Mouse (Mus musculus): ENCODE measurements around the gene Smad3. TPM values are rescaled to one million over a fixed set of nuclear protein-coding genes. Genes with fewer than 3 reads are reported as not detected.

Smad3 gene
- total RNA-seq, 2 experiments from 2014 or later: 12.6 to 16.7 TPM

DNA sequence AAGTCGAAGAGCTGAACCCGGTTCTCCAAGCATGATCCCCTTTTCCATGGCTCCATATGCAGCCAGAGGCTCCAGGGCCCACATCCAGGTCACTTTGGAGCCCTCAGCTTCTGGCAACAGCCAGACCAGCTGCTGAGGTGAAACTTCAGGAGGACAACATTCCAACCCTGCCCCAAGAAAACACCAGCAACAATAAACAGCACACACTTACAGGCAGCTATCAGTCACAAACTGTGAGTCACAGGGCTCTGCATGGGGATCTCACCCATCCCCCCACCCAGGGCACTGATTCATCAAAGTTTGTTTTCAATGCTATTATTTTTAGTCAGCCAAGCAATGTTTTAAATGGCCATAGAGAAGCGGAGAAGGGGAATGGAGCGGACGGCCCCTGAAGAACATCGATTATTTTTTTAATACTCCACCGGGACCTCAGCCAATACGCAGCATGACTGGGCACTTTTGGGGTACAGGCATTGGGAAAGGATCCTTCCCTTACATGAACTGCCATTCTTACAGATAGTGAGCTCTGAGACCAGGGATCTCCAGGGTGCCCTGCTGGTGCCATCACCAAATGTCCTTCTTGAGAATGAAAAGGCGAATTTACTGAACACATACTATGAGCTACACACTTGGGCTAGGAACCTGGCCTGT is 10.0 kb downstream of the Smad3 start:
- peak; percentile 33 for ATAC-seq (replicated peaks; ENCODE audit: poor library complexity)

DNA sequence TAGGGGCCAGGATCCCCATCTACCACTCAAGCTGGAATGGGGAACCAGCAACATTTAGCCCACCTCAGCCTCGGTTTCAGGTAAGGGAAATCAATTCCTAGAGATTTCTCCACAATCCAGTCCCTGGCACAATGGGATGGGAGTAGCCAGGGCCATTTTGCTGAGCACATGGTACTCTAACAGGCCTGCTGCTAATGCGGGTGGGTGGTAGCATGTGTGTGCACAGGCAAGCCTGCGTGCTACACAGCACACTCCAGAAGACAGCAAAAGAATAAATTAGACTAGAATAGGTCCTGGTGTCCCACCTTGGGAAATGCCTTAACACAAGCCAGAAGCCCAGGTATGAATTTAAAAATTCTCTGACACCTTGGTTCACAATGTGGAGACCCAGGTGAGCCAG is 10.8 kb downstream of the Smad3 start:
- ATAC-seq (replicated peaks; ENCODE audit: poor library complexity): no peak

DNA sequence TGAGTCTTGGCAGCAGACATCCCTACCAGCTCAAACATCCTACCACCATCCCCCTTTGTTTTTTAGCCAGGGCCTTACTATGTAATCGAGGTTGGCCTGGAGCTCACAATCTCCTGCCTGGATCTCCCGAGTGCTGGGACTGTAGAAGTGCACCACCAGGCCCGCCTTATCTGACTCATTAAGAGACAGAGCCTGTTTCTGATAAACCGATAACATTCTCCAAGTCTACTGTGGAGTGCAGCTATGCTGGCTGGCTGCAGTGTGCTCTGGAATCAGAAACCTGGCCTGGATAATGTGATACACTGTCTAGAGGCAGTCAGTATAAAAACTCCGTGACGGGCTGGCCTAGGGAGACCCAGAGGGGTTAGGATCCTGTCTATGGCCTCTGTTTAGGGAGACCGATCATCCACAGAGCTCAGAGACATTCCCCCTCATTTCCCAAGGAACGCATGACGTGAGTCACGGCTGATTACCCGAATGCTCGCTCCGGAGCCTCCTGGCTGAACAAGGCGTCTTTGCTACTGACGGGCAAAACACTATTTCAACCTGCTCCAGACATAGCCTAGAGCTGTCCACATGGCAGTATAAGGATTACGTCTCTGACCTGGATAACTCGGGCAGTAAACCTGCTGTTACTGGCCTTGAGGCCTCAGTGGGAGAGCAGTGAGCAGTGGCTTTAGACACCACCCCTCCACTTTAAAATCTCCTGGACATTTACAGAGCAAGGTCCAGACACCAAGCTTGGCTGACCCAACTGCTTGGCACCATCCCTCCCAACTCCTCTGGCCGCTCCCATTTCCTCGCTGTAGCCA is 11.8 kb downstream of the Smad3 start:
- ATAC-seq (replicated peaks; ENCODE audit: poor library complexity): 0 out of 2 replicates have a peak, but pooled peaks have one; percentile 15

DNA sequence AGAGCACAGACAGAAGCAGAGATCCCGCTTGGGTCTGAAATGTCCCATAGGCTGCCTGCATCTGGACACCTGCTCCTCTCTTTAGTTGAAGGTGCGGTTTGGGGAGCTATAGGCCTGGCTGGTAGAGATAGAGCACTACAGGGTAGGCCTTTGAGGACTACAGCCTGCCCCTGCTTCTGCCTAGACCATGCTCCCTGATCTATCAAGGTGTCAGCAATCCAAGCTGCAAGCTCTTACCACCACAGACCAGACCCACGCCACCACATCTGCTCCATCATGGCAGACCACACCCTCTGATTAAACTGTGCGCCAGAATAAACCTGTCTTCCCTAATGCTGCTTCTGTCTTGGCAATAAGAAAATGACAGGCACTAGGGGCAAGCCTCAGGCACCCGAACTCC is 13.2 kb downstream of the Smad3 start:
- ATAC-seq (replicated peaks; ENCODE audit: poor library complexity): peak; percentile 59

DNA sequence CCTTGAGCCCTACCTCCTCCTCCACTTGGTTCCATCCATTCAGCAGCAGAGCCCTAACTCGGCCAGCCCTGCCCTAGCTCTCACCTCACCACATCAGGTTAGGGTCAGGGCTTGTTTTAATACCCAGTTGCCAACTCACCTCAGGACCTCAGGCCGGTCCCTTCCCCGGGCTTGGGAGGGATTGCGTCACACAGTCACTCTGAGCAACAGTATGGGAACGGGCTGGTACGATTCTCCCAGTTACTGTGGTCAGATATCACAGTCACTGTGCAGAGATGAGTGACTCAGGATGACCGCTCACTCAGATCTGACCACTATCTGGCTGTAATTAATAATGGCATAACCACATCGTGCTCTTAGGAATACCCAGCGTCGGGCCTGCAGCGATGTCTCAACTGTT is 14.0 kb downstream of the Smad3 start:
- ATAC-seq (replicated peaks; ENCODE audit: poor library complexity): no peak

DNA sequence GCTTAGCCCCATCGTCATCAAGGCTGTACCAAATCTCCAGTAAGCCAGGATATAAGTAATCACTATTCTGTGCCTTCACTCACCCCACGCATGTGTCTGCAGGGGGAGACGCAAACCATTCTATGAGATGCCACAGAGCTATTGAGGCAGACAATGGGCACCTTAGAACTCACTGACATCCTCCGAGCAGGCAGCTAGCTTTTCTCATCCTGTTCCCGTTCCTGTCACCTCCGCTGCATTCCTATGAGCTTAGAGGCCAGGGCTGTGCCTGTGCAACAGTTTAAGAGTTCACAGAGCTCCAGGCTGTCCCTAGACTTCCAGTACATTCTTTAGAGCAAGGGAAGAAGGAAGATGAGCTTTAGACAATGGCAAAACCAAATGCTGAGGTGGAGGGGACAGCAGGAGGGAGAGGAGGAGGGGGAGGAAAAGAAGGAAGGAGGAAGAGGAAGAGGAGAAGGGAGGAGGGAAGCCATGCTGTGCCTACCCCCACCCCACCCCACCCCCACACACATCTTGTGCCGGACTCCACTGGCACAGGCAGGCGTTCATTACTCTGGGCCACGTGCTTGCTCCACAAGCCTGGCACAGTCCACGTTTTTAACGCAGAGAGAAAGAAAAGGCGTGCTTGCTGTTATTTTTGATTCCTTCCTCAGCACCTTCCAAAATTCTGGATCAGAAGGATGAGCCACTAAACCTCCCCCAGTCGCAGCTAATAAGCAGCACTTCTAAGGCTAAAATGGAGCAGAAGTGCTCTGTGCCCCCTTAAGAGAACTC is 14.7 kb downstream of the Smad3 start:
- ATAC-seq (replicated peaks; ENCODE audit: poor library complexity): no peak

DNA sequence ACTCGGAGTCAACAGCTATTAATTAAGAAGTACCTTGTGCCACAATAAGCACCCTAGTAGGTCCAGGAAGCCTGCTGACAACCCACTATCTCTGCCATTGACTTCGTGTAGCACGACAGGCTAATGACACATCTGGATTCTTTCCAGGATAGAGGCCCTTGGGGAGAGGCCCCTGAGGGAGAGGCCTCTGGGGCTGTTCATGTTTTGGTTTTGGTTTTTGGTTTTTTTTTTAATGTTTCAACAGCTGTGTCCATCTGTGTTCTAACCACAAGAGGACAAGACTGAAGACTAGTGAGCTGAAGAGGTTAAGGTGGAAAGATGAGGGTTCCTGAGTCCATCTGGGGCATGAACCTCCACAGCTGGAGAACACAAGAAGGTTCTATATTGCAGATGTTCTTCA is 15.5 kb downstream of the Smad3 start:
- ATAC-seq (replicated peaks; ENCODE audit: poor library complexity): no peak

DNA sequence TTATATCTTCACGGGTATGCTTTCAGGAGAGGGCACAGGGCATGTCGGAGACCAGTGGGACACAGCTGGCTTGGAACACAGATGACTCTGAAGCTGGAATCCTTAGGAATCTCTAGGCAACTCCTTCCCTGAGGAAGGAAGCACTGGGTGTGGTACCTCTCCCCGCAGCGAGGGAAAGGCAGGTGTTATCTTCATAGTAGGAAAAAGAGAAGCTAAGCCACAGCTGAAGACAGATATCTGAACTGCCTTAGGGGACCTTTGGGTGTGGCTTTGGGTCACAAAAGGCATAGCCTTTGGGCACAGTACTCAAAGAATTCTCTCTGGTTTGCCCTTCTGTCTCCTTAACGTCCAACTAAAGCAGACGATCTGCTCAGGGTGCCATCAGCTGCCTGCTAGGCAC is 16.0 kb downstream of the Smad3 start:
- ATAC-seq (replicated peaks; ENCODE audit: poor library complexity): no peak

DNA sequence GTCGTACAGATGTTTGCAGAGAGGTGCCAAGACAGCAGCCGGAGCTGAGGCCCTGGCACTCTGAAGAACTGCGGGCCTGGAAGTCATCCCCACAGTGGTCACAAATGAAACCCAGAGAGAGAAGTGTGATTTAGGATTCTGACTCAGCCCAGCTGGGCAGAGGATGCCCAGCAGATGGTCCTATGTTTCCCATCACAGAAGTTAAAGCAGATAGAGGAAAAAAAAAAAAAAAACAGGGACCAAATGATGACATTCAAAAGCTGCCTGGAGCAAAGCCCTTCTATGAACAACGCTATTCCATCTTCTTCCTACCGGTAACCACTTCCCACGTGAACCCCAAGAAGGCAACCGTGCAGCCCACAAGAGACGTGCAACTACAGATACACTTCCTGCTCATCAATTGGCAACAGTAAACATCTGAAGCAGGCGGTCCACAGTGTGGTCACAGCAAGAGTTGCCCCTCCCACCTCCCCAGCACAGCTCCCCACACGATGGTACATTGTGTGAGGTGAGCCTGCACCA is 17.4 kb downstream of the Smad3 start:
- peak; percentile 21; the same call in 1 of the 2 replicates for ATAC-seq (replicated peaks; ENCODE audit: poor library complexity)

DNA sequence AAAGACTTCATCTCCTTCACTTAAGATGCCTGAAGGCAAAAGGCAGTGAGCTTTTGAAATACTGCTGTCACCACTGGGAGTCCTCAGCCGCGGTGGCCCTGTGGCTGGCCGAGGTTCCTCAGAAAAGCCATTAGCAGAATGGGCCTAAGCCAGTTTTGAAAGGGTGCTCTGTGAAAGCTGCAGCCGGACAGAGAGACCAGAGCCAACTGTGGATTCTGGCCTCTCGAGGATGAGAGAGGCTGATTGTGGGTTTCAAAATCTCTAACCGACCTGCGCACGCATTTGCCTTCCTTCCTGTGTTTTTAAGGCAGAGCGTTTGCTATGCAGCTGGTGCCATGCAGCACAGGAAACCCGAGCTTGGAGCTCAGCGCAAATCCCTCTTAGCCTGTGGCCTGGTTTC is 19.0 kb downstream of the Smad3 start:
- no peak; the same call in 1 of the 2 replicates for ATAC-seq (replicated peaks; ENCODE audit: poor library complexity)

DNA sequence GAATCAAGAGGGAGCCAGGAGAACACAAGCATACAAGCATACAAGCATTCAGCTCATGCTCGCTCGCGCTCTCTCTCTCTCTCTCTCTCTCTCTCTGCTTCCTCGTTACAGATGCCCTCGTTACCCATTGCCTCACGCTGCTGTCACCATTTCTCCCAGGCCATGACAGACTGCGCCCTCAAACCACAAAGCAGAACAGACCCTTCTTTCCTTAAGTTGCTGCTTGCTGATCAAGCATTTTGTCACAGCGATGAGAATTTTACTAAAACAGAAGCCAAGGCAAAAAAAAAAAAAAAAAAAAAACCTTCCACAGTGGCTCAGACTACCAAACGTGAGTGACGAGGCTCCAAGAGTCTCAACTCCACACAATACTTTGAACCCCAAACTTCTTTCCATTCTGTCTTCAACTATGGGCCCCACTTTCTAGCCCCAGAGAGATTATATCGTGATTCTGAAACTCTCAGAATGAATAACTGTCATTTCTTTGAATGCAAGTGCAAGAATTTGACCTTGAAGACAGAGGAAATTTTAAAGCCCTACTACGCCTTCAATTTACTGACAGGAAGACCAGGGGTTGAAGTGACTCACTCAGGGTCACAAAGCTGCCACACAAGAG is 19.6 kb downstream of the Smad3 start:
- peak; percentile 71 for ATAC-seq (replicated peaks; ENCODE audit: poor library complexity)

DNA sequence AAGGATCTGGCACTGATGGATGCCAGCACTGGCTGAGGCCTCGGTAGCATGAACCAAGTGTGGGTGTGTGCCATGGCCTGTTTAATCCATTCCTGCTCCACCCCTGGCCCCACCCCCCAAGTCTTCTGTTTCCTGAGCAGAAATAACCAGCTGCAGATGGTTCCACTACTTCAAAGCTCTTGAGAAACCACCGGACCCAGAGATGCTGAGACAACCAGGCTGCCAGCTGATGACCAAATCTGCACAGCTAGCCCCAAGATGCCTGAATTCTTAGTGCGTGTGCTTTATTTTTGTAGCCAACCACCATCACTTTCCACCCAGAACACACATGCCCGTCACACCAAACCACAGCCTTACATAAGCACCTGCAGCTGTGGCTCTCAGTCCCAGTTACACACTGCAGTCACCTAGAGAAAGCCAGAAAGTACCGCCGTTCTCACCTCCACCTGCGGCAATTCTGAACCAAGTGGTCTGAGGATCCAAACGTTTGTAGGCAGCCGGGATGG is 20.3 kb downstream of the Smad3 start:
- ATAC-seq (replicated peaks; ENCODE audit: poor library complexity): peak; percentile 40

DNA sequence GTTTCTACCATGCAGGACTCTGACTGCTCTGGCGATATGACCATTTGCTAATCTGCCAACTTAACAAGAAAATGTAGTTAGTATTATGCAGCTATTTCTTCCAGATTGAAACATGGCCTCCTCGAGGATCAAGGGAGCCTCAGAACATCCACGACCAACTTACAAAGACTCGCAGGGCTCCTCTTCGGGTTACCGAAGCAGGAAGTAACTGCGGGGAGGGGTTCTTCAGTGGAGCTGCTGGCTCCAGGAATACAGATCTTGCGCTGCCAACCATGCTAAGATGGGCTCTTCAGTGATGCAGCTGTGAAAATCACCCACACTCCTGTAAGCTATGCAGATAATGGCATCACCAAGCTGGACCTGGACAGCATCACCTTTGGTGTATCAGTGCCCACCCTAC is 23.5 kb downstream of the Smad3 start:
- no peak for ATAC-seq (replicated peaks; ENCODE audit: poor library complexity)

DNA sequence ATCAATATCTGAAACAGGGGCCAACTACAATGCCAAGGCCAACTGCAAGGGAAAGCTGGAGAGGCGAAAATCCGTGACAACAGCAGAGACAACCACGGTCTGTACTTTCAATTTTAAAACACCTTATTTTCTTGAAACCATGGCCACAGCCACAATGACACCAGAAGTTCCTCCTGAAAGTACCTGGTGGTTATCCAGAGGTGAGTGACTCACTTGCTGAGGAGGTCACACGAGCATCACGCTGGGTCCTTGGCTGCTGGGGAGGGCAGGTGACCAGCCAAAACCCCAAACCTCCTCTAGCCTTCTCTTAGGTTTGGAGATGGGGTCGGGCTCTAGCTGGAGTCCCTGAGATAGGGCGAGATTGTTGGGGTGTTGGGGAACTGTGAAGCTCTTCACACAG is 25.1 kb downstream of the Smad3 start:
- no peak for ATAC-seq (replicated peaks; ENCODE audit: poor library complexity)

DNA sequence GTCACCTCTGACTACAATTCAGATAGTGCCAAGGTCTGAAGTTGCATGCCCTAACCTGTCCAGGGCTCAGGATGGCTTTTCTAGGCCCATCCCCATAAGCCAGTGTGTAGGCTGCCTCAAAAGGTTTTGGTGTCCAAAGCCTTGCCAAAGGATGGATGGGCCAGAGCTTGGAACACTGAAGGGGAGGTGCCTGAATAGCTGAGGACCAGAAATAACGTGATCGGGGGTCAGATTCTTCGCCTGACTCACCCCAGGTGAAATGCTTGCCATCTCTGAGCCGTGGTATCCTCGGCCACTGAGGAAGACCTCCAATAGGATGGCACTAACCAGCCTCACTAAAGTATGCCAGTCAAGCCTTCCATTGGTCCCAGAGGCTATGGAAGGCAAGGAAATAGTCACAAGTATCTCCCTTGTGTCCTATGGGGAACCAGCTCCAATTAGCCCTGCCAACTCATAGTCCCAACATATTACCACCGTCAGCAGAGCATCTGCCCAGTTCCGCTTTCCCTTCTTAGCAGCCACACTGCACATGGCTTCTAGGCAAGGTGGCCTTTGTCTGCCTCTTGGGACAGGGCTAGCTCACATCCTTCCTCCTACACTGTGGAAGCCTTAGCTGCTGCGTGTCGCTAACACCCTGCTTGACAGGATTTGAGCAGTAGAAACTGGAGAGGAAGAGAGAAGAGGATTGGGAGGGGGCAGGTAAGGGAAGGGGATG is 26.5 kb downstream of the Smad3 start:
- ATAC-seq (replicated peaks; ENCODE audit: poor library complexity): peak; percentile 81

DNA sequence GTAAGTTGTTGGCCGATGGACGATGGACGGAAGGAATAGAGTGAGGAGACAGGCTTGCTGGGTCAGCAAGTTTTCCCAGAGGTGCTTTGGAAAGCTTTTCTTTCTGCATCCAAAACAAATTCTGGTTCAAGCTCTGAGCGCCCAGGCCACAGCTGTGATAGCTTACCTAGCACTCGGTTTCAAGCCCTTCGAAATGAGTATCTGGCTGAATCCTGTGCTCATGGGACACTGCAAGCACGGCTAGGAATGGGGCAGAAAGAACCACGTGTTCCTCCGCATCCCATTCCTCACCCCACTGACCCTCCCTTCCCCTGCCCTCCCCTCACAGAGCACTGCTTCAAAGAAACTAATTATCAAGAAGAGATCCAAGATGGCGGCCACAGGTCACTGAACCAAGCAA is 28.8 kb downstream of the Smad3 start:
- no peak for ATAC-seq (replicated peaks; ENCODE audit: poor library complexity)

DNA sequence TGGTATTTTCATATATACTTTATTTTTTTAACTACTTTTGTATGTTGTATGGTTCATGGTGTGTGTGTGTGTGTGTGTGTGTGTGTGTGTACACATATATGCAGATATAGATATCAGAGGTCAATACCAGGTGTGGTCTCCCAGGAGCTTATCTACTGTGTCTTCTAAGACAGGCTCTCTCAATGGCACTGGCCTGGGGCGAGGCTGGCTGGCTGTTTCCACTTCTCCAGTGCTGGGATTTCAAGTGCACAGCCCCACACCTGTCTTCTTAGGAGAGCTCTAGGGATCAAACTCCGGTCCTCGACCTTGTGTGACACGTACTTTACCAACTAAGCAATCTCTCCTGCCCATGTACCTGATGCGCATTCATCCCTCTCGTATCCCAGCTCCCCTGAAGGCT is 30.7 kb downstream of the Smad3 start:
- ATAC-seq (replicated peaks; ENCODE audit: poor library complexity): no peak

DNA sequence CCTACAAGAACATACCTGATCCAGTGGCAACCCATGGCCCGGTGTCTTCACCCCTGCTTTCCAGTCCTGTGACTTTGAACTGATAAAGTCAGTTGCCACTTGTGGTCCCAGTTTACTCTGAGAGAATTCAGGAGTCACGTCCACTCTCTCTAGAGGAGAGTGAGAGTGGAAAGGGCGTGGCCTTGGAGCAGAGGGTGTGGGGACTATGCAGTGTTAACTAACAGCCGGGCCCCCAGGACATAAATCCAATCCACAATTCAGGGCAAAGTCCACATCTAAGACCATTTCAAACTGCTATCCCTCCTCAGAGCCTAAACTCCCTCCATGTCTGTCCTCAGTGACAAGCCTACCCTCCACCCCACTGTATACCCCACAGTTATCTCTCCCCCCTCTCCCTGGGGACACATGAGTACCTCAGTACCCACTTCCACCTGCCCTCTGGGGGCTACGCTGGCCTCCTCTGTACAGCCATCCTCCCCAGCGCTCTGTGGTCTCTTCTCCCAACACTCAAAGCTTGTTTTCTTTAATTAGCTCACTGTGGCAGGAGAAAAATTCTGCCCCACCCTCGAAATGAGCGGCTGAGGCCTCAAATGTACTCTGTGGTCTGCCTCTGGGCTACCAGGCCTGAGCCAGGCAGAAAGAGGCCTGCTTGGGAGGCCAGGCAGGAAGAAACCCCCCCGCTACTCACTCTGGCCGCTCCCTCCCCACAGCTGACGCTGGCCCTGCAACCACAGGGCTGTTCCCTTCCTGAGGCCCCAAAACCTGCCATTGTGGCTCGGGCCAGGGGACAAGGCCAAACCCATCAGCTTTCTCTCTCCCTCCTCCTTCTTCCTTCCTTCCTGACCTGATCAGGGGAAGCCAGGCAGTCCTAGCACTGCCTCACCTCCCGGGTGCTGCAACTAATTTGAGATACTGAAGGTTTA is 31.4 kb downstream of the Smad3 start:
- peak; percentile 77 for ATAC-seq (replicated peaks; ENCODE audit: poor library complexity)

DNA sequence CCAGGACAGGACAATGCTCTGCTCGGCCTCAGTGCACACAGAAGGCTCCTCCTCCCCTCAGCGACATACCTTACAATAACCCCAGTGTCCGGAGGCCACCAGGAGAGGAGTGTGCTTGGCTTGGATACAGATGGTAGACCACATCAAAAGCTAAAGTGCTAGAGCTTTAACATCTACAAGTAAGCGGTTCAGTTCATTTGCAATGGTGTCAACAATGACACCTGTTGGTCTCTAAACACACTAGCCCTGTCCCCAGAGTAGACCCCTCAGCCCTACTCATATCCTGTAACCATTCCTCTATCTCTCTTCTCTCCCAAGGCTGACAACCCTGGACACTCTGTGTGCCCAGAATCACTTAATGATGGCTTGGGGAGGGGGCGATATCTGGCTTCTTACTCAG is 33.0 kb downstream of the Smad3 start:
- no peak for ATAC-seq (replicated peaks; ENCODE audit: poor library complexity)

Data from megakaryocyte progenitor cell, adult 5-6 weeks (primary cell).